Mouse (Mus musculus): ENCODE measurements around the gene Fth1.
"Not testable (repeated sequence)": the region's sequence is repeated elsewhere in the genome, so short reads cannot be mapped to it uniquely, and the experiment has no call there.

DNA sequence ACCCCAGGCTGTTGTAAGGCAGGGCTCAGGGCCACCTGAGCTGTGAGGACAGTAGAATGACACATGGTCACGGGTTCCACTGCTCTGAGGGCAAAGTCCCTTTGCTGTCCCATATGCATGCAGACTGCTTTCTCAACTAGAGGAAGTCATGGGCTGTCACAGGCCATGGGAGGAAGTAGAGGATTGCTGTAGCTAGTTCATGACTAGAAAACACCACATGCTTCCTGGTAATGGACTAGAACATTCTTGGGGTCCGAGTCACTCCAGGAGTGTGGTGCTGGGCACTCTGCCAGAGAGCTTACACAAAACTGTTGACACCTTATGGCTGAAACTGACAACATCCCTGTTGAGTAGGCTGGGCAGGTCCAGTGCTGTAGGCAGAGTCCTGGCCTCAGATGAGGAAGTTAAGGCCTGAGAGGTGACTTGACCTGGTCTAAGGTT lies 49.2 kb upstream of the Fth1 start:
- TF ChIP-seq CTCF (IDR thresholded peaks at IDR 0.05), result not testable (repeated sequence)
- peak; percentile 70 for TF ChIP-seq EP300 (IDR thresholded peaks at IDR 0.05)

Measured in lung, postnatal 0 days (tissue).